Mouse (Mus musculus) T-helper 1 cell (primary cell): ENCODE data around the gene Ccdc92b.

Experiments used
- in situ Hi-C: fragments of 300-600 bp; cut with MboI, MseI; formaldehyde crosslinking; loops from one replicate; pipeline ENCODE4 v1.15.1; 2025; ENCODE audit warnings: high pct_unique_total_duplicates

The Ccdc92b gene

DNA sequence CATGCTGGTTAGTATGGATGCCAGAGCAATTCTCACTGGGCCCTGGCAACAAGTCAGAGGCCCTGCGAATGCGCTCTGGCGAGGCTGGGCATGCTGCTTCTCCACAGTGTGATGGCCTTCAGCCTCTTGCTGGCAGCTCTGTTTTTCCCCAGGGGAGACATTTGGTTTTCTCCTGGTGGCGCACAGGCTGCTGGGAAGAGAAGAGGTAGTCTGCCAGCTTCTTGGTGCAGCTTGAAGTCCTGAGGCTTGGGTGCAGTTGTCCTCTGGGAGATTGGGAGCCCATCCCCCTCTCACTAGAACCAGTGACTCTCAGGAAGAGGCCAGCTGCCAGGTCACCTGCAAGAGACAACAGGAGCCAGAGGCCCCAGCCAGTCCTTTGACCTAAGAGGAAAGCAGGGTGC lies 33.4 kb downstream of the Ccdc92b start:
- in situ Hi-C loops, result loop anchor here (5.0 kb wide), 1 partner anchor 175 kb away; no protein-coding TSS in a partner anchor

DNA sequence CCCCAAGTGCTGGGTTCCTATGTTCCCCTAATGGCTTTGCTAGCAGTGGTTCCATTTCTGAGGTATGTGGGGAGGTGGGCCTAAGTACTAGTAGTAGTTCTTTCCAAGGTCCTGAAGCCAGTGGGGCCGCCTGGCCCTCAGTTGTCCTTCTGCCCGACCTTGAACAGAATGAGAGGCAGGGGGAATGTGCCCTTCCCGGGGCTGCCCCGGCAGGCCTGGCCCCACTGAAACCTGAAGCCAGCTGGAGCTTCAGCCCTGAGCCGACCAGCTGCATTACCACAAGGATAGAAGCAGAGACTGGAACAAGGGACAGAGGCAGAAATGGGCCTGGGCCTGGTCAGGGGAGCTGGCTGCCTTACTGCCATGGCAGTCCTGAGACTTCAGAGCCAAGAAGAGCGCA lies 34.0 kb downstream of the Ccdc92b start:
- in situ Hi-C loops, result loop anchor here (5.0 kb wide), 1 partner anchor 174 kb away; no protein-coding TSS in a partner anchor

GRCm38 (mm10) chr11:74655941-74656340 lies 36.5 kb downstream of the Ccdc92b start:
- in situ Hi-C loops, result no loop called here

DNA sequence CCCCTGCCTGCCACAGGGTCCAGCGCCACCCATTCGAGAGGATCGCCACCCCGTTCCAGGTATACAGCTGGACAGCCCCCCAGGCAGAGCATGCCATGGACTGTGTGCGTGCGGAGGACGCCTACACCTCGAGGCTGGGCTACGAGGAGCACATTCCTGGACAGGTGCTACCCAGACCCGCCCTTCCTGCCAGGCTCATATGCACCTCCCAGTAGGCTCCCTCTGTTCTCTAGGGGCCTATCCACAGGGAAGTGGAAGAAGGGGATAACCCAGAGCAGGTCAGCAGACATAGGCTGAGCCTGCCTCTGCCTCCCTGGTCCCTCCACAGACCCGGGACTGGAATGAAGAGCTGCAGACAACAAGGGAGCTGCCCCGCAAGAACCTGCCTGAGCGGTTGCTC lies 40.9 kb downstream of the Ccdc92b start:
- in situ Hi-C loops, result no loop called here

- in situ Hi-C loops, result no loop called here
These were observed 42.2 kb downstream of the Ccdc92b start for GRCm38 (mm10) chr11:74661641-74662040.

DNA sequence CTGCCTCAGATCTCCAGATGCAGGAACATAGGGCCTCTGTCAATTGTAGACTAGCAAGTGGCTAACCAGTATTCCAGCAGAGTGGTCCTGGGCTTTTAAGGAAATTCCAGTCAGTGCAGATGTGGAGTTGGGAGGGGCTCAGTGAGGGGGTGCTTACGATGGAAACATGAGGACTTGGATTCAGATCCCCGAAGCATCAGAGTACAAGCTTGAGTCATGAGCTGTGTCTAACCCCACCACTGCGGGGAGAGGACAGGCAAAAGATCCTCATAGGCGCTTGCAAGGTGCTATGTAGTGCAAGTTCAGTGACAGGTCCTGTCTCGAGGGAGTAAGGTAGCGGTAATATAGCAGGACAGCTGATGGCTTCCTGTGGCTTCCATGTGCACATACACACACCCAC lies 42.8 kb downstream of the Ccdc92b start:
- in situ Hi-C loops, result no loop called here

GRCm38 (mm10) chr11:74664279-74664678 lies 44.9 kb downstream of the Ccdc92b start:
- in situ Hi-C loops, result no loop called here

DNA sequence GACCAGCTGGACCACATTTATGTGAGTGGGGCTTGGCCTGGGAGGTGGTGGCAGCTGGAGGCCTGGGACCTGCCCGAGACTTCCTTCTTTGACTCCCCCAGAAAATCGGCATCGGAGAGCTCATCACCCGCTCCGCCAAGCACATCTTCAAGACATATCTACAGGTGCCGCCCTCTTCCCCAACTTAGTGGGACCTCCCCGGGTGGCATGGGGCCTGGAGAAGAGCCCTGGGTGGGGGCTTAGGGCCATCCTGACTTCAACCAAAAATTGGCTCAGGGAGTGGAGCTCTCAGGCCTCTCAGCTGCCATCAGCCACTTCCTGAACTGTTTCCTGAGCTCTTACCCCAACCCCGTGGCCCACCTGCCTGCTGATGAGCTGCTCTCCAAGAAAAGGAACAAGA lies 45.5 kb downstream of the Ccdc92b start:
- in situ Hi-C loops, result no loop called here

DNA sequence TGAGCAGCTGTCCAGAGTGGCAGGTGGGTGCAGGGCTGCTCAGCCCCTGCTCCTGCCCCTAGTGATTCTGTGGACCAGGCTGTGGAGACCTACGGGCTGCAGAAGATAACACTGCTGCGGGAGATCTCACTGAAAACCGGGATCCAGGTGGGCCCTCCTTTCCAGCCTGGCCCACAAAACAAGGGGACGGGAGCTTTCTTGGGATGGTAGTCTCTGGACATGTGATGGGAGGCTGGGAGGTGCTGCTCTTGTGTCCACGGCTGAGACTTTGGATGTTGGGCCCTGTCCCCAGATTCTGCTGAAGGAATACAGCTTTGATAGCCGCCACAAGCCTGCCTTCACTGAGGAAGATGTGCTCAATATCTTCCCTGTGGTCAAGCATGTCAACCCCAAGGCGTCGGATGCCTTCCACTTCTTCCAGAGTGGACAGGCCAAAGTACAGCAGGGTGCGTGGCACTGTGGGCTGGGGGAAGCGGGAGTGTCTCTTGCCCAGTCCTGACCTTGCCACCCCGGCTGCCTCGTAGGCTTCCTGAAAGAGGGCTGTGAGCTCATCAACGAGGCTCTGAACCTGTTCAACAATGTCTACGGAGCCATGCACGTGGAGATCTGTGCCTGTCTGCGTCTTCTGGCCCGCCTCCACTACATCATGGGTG lies 46.4 kb downstream of the Ccdc92b start:
- in situ Hi-C loops, result no loop called here

GRCm38 (mm10) chr11:74666284-74666652 lies 46.9 kb downstream of the Ccdc92b start:
- in situ Hi-C loops, result no loop called here

DNA sequence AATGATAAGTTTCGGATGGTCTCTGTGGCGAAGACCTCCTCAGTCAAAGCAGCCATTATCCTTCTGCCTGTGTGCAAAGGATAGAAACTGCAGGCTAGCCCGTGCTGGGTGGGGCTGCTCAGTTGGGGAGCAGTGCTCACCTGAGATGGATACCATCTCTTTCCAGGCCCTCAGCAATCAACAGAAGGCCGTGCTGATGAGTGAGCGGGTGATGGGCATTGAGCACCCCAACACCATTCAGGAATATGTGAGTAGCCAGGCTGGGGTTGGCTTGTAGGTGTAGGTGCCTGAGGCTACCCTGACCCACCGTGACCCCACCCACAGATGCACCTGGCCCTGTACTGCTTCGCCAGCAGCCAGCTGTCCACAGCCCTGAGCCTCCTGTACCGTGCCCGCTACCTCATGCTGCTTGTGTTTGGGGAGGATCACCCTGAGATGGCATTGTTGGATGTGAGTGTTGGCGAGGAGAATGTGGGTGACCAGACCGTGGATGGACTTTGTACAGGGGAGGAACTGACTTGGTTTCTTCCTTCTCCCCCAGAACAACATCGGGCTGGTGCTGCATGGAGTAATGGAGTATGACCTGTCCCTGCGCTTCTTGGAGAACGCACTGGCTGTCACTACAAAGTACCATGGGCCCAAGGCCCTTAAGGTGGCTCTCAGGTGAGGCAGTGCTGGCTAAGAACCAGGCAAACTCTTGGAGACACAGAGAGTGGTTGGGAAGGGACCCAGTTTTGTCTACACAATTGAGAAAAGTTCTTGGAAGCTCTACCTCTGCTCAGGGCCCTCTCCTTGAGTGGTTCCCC lies 47.6 kb downstream of the Ccdc92b start:
- in situ Hi-C loops, result no loop called here

DNA sequence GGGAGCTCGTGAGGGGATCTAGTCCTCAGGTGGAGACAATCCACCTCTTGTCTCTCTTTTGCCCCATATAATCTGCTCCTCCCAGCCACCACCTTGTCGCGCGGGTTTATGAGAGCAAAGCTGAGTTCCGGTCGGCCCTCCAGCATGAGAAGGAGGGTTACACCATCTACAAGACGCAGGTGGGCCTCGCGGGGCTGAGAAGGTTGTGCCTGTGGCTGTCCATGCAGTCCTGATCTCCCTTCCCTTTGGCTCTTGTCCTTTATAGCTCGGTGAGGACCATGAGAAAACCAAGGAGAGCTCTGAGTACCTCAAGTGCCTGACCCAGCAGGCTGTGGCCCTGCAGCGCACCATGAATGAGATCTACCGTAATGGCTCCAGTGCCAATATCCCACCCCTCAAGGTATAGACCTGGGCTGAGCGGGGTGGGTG lies 48.2 kb downstream of the Ccdc92b start:
- in situ Hi-C loops, result no loop called here

GRCm38 (mm10) chr11:74668466-74668865 lies 49.1 kb downstream of the Ccdc92b start:
- in situ Hi-C loops, result no loop called here

DNA sequence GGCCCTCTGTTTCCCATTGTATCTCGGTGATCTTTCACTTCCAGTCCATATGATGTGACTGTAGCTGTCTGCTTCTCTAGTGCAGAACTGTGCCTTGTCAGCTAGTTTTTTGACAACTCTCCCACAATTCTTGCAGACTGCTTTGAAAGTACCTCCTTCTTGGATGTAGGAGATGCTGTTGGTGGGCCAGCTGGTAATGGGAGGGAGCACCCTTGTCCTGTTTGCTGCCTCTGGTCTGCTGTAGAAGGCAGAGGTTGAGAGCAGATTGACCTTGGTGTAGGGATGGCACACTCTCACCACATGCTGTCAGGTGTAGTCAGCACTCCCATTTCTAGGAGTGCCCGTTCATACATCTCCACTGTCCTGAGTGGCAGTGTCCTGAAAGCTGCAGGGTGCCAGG lies 49.6 kb downstream of the Ccdc92b start:
- in situ Hi-C loops, result no loop called here

GRCm38 (mm10) chr11:74670151-74670550 lies 50.7 kb downstream of the Ccdc92b start:
- in situ Hi-C loops, result no loop called here

DNA sequence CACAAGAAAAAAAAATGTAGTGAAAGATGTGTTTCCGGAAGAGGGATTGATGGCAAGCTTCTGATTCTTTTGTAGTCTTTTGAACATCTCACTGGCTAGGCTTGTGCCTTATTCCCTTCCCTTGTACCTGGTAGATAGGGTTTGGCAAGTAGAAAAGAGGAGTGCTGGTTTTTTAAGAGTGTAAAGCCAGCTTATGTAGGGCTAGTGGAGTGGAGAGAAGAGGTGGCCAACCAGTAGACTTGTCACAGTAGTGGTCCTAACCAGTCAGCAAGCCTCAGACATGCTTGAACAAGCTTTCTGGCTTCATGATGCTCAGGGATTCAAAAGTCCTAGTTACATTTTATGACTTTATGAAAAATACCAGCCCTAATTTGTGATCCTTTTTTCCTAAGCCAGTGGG lies 51.6 kb downstream of the Ccdc92b start:
- in situ Hi-C loops, result no loop called here

GRCm38 (mm10) chr11:74671839-74672238 lies 52.4 kb downstream of the Ccdc92b start:
- in situ Hi-C loops, result no loop called here

DNA sequence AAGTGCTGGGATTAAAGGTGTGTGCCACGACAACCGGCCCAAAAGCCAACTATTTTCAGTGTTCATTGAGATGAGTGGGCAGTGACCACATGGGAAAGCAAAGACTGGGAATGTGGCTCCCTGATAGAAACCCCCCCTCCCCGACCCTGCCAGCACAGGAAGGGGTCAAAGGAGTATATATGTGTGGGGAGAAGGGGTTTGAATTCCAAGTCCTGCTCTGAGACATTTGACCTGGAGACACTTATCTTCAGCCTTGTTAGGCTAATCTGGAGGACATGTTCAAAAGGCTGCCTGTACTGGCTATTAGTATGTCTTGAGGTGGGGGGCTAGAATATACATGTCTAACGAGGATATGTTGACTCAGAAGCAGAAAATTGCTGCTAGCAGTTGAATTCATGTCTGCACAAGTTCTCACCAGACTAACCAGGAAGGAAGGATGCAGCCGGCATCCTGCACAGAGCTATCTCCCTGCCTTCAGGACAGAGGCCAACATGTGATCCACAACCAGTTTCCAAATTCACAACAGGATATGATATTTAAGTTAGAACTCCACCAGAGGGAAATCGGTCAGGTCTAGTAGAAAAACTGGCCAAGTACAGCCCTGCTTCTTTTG lies 53.6 kb downstream of the Ccdc92b start:
- in situ Hi-C loops, result no loop called here

GRCm38 (mm10) chr11:74673561-74673960 lies 54.2 kb downstream of the Ccdc92b start:
- in situ Hi-C loops, result no loop called here

- in situ Hi-C loops, result no loop called here
These were observed 55.3 kb downstream of the Ccdc92b start for GRCm38 (mm10) chr11:74674713-74675112.

DNA sequence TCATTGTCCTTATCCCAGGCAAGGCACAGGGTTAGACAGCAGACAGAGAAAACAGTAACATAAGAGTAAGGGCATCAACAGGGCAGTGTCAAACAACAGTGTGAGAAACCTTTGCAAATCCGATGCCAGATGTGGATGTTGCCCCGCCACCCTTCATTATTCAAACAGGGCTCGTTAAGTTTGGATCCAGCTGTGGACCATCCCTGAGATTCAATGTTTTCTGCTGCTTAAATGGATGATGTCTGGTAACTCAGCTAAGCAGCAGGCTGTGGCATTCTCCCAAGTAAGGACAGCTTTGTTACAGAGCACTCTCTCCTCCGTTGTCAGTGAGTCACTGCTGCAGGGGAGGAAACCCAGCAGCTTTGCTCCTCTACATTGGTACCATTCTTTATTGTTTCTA lies 55.8 kb downstream of the Ccdc92b start:
- in situ Hi-C loops, result no loop called here
